Mouse (Mus musculus): ENCODE measurements around the gene Frmpd1. TPM values are rescaled to one million over a fixed set of nuclear protein-coding genes. Genes with fewer than 3 reads are reported as not detected.

Gene Frmpd1
- 0.48 and 0.57 TPM in 2 replicates for polyA plus RNA-seq (2015; fragmentation: Nextera tagmentation; extraction: Ambion mirVana)

DNA sequence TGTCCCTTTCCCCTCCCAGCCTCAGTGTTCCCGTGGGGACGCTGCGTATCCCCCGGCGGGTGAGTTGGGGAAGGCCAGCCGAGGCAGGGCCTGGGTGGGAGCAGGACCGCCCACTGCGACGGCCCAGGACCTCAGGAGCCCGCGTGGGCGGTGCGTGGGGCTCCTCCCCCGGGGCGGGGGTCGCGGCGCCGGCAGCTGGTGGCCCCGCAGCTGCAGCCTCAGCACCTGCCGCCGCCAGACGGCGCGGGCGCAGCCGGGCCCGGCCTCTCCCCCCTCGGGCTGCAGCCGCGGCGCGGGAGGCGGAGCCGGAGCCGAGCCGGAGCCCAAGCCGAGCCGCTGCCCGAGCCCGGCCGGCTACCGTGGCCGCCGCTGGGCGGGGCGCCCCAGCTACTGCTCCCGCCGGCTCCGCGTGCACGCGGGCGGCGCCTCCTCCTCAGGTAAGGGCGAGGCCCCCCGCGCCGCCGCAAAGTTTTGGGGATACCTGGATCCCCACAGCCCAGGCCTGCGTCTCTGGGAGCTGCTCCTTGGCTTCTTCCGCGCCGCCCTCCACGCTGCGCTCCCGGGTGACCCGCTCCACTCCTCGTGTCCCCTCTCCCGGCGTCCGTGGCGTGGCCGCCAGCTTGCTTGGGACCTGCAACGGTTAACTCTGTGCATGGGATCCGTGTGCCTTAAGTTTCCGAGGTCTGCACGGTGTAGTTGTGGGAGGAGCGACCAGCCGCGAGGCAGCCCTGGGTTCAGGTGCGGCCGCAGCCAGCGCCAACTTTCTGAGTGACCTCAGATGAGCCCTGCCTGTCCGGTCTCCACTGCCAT is at the start of gene Frmpd1:
TSS of gene Frmpd1 (plus strand) at position 355 of the 810 bp plus-strand sequence.
- Histone ChIP-seq H3K9ac (peak within 1 kb of the TSS; percentile 54), H3K36me3 (no peaks in the 10 kb centered on the region)

DNA sequence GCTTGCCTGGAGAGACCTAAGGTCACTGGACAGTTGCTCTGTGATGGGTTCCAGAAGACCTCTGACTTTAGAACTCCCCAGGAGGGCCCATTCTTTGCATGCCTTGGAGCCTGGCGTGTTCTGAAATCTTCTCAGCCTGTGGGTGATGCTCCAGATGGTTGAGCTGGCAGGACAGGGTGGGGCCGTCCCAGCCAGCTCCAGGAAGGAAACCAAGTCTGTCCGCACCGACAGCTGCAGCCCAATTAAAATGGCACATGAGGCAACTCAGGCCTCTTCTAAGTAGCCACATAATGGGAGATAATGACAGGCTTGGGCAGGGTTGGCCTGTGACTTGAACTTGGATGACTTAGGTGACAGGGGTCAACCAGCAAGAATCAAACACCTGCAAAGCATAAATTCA is 47.0 kb upstream of the Frmpd1 start:
- H3K27me3 ChIP-seq (replicated peaks): no peaks in the 10 kb centered on the region
- 42% methylated on average over 4 of the region's 4 CpGs for whole genome bisulfite sequencing
- no peaks in the 10 kb centered on the region for H3K36me3 ChIP-seq
- no peak overlapping the region for H3K9ac ChIP-seq
- no peak overlapping the region for H3K27ac ChIP-seq
- H3K4me1 ChIP-seq (replicated peaks): no peaks in the 10 kb centered on the region
- no peak for ATAC-seq
- no peak overlapping the region for H3K4me3 ChIP-seq (replicated peaks)
- H3K9me3 ChIP-seq: no peaks in the 10 kb centered on the region
- no peak overlapping the region for H3K4me2 ChIP-seq (replicated peaks)

More for the DNA sequence above, at the start of gene Frmpd1:
- Histone ChIP-seq H3K9me3 (no peaks in the 10 kb centered on the region), H3K27me3 (replicated peaks) (peaks cover 6% of the 10 kb centered on the region; the same call in 1 of the 2 replicates), H3K4me1 (replicated peaks) (0 out of 2 replicates have a peak, but pooled peaks cover 9% of the 10 kb centered on the region), H3K27ac (no peak within 1 kb of the TSS), H3K4me2 (replicated peaks) (peak within 1 kb of the TSS; percentile 98), H3K4me3 (replicated peaks) (peak within 1 kb of the TSS; percentile 57)
- ATAC-seq: peak; percentile 97
- under 1% methylated on average over 85 of the region's 85 CpGs for WGBS

DNA sequence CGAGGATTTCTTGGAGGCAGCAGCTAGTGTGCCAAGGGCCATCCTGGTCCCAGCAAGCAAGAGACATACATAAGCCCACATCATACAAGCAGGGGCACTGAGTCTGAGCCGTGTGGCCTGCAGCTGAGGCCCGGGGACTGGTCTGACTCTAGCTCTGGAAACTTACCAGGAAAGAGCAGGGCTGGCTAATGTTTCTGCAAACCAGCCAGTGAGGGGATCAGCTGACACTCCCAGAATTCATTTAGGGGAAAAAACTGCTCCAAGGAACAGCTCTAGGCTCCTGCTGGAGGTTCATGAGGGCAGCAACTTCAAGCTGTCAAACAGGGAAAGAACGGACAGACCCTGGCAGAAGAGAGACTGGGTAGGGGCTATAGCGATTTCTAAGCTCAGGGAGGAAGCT is 42.8 kb upstream of the Frmpd1 start:
- Histone ChIP-seq H3K9ac (no peak overlapping the region), H3K36me3 (no peaks in the 10 kb centered on the region), H3K4me1 (replicated peaks) (no peaks in the 10 kb centered on the region), H3K27me3 (replicated peaks) (no peaks in the 10 kb centered on the region), H3K9me3 (no peaks in the 10 kb centered on the region), H3K4me2 (replicated peaks) (no peak overlapping the region), H3K27ac (no peak overlapping the region), H3K4me3 (replicated peaks) (no peak overlapping the region)
- ATAC-seq: no peak
- WGBS: 57% methylated on average over 5 of the region's 5 CpGs

- Histone ChIP-seq H3K4me1 (replicated peaks) (no peaks in the 10 kb centered on the region), H3K9me3 (no peaks in the 10 kb centered on the region), H3K9ac (no peak overlapping the region), H3K27ac (no peak overlapping the region), H3K27me3 (replicated peaks) (no peaks in the 10 kb centered on the region), H3K4me3 (replicated peaks) (no peak overlapping the region), H3K4me2 (replicated peaks) (no peak overlapping the region), H3K36me3 (no peaks in the 10 kb centered on the region)
- no peak for ATAC-seq
- 46% methylated on average over 11 of the region's 11 CpGs for WGBS
Observed at GRCm38 (mm10) chr4:45142411-45142810, 42.3 kb upstream of the Frmpd1 start.

DNA sequence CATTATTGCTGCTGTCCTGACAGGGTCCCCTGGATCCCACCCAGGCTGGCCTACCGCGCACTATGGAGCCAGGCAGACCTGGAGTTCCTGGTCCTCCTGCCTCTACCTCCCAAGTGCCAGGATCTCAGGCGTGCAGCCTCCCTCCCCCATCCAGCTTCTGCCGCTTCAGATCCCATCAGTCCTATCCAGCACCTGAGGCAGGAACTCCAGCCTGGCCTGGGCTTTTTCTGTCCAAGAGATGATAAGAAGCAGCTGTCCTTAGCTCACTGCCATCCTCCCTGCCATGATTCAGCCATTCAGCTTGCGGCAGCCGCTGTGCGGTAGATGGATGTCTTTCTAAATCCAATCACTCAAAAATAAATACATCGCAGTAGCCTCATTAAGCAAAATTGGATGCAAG is 41.7 kb upstream of the Frmpd1 start:
- H3K4me2 ChIP-seq (replicated peaks): no peak overlapping the region
- H3K4me1 ChIP-seq (replicated peaks): no peaks in the 10 kb centered on the region
- H3K27ac ChIP-seq: no peak overlapping the region
- no peak overlapping the region for H3K4me3 ChIP-seq (replicated peaks)
- no peak overlapping the region for H3K9ac ChIP-seq
- H3K36me3 ChIP-seq: no peaks in the 10 kb centered on the region
- no peaks in the 10 kb centered on the region for H3K9me3 ChIP-seq
- no peak for ATAC-seq
- WGBS: 57% methylated on average over 8 of the region's 8 CpGs
- H3K27me3 ChIP-seq (replicated peaks): no peaks in the 10 kb centered on the region

DNA sequence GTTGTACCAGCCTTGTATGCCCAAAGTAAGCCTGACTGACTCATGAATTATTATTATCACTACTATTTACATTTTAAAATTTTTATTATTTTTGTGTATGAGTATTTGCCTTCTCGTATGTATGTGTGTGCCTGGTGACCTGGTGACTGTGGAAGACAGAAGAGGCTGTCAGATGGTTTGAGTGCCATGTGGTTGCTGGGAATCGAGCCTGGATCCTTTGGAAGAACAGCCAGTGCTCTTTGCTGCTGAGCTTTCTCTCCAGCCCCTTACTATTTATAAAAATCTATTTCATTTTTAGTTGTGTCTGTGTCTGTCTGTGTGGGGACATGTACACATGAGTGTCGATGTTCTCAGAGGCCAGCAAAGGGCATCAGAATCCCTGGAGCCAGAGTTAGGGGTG is 28.2 kb upstream of the Frmpd1 start:
- no peak for ATAC-seq
- H3K4me2 ChIP-seq (replicated peaks): no peak overlapping the region
- no peak overlapping the region for H3K9ac ChIP-seq
- 72% methylated on average over 3 of the region's 3 CpGs for WGBS
- no peak overlapping the region for H3K27ac ChIP-seq
- H3K4me3 ChIP-seq (replicated peaks): no peak overlapping the region
- no peaks in the 10 kb centered on the region for H3K4me1 ChIP-seq (replicated peaks)
- no peaks in the 10 kb centered on the region for H3K27me3 ChIP-seq (replicated peaks)
- no peaks in the 10 kb centered on the region for H3K36me3 ChIP-seq
- no peaks in the 10 kb centered on the region for H3K9me3 ChIP-seq

GRCm38 (mm10) chr4:45158608-45159007 is 26.1 kb upstream of the Frmpd1 start:
- ATAC-seq: no peak
- no peaks in the 10 kb centered on the region for H3K36me3 ChIP-seq

DNA sequence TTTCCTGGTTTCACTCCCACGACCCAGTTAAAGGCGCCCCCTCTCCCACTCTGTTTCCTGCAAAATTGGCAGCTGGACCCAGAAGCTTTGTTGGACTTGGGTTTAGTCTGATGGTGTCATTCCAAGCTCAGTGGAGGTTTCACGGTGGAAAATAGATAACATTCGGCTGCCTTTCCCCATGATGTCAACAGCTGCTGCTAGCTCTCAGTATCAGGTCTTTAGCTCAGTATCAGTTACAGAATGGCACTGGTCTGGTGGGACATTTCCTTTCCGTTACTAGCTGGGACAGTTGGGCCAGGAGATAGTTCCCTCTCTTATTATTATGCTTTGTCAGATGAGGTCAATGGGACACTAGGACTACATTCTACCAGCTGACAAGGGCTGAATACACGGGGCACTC is 23.9 kb upstream of the Frmpd1 start:
- H3K27ac ChIP-seq: no peak overlapping the region
- no peaks in the 10 kb centered on the region for H3K27me3 ChIP-seq (replicated peaks)
- H3K4me3 ChIP-seq (replicated peaks): no peak overlapping the region
- H3K9ac ChIP-seq: no peak overlapping the region
- no peaks in the 10 kb centered on the region for H3K36me3 ChIP-seq
- no peaks in the 10 kb centered on the region for H3K9me3 ChIP-seq
- no peak overlapping the region for H3K4me2 ChIP-seq (replicated peaks)
- no peak for ATAC-seq
- 74% methylated on average over 6 of the region's 6 CpGs for WGBS
- H3K4me1 ChIP-seq (replicated peaks): no peaks in the 10 kb centered on the region

More at GRCm38 (mm10) chr4:45158608-45159007, 26.1 kb upstream of the Frmpd1 start:
- no peak overlapping the region for H3K4me2 ChIP-seq (replicated peaks)
- no peak overlapping the region for H3K27ac ChIP-seq
- H3K9ac ChIP-seq: no peak overlapping the region
- no peaks in the 10 kb centered on the region for H3K4me1 ChIP-seq (replicated peaks)
- H3K9me3 ChIP-seq: no peaks in the 10 kb centered on the region
- WGBS: 67% methylated on average over 9 of the region's 9 CpGs
- no peak overlapping the region for H3K4me3 ChIP-seq (replicated peaks)
- H3K27me3 ChIP-seq (replicated peaks): no peaks in the 10 kb centered on the region

- Histone ChIP-seq H3K27me3 (replicated peaks) (no peaks in the 10 kb centered on the region), H3K4me1 (replicated peaks) (no peaks in the 10 kb centered on the region), H3K36me3 (no peaks in the 10 kb centered on the region), H3K9ac (no peak overlapping the region), H3K4me3 (replicated peaks) (no peak overlapping the region), H3K27ac (no peak overlapping the region), H3K4me2 (replicated peaks) (no peak overlapping the region), H3K9me3 (no peaks in the 10 kb centered on the region)
- 14% methylated on average over 1 of the region's 1 CpGs for WGBS
- ATAC-seq: no peak
Observed at GRCm38 (mm10) chr4:45163711-45164110, 21.0 kb upstream of the Frmpd1 start.

GRCm38 (mm10) chr4:45165477-45165876 is 19.2 kb upstream of the Frmpd1 start:
- H3K4me3 ChIP-seq (replicated peaks): no peak overlapping the region
- 80% methylated on average over 1 of the region's 1 CpGs for WGBS
- no peak for ATAC-seq

DNA sequence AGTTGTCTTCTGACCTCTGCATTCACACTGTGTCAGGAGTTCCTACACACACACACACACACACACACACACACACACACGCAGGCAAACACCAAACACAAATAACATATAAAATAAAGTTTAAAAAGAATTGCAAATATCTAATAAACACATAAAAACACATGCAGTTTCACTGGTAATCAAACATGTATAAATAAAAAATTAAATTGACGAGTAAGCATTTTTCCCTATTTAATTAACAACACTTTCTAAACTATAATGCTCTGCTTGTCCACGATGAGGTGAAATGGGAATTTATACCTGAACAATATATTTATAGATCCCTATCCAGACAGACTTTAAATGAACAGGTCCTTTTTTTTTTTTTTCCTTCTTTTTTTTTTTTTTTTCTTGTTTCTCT is 18.7 kb upstream of the Frmpd1 start:
- no peak for ATAC-seq
- no peak overlapping the region for H3K4me3 ChIP-seq (replicated peaks)
- no peaks in the 10 kb centered on the region for H3K9me3 ChIP-seq
- 80% methylated on average over 3 of the region's 3 CpGs for WGBS
- H3K27ac ChIP-seq: no peak overlapping the region
- no peaks in the 10 kb centered on the region for H3K4me1 ChIP-seq (replicated peaks)
- H3K9ac ChIP-seq: no peak overlapping the region
- no peak overlapping the region for H3K4me2 ChIP-seq (replicated peaks)
- H3K36me3 ChIP-seq: no peaks in the 10 kb centered on the region
- H3K27me3 ChIP-seq (replicated peaks): no peaks in the 10 kb centered on the region

More at GRCm38 (mm10) chr4:45165477-45165876, 19.2 kb upstream of the Frmpd1 start:
- Histone ChIP-seq H3K4me1 (replicated peaks) (no peaks in the 10 kb centered on the region), H3K9me3 (no peaks in the 10 kb centered on the region), H3K36me3 (no peaks in the 10 kb centered on the region), H3K27ac (no peak overlapping the region), H3K4me2 (replicated peaks) (no peak overlapping the region), H3K27me3 (replicated peaks) (no peaks in the 10 kb centered on the region), H3K9ac (no peak overlapping the region)

DNA sequence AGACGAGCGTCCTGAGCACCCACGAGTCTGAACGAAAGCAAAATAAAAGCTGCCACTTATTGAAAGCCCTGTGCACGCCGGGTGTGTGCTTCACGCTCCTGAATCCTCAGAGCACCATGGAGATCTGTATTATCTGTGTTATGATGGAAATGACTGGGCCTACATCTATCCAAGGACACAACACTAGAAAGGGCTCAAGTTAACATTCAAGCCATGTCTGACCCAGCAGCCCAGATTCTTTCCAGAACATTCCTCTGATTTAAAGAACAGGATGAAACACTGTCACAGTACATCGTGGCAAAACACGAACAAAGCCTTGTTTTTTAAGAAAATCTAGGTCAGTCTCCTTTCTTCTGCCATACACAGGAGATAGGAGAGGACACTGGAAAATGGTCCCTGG is 13.3 kb upstream of the Frmpd1 start:
- Histone ChIP-seq H3K27me3 (replicated peaks) (no peaks in the 10 kb centered on the region), H3K27ac (no peak overlapping the region), H3K36me3 (no peaks in the 10 kb centered on the region), H3K4me2 (replicated peaks) (no peak overlapping the region), H3K4me1 (replicated peaks) (no peaks in the 10 kb centered on the region), H3K9ac (no peak overlapping the region), H3K4me3 (replicated peaks) (no peak overlapping the region), H3K9me3 (no peaks in the 10 kb centered on the region)
- WGBS: 86% methylated on average over 9 of the region's 9 CpGs
- no peak for ATAC-seq

Measured in intestine, embryonic 15.5 days (tissue).